Mouse (Mus musculus) skeletal muscle tissue, adult 2 months (tissue): ENCODE results near the gene Lcn8.

Experiments
- DNase-seq: peaks from one replicate; pipeline ENCODE4 v3.0.0-alpha.2; 2012; ENCODE audit warnings: low read depth, low spot score

The Lcn8 gene

GRCm38 (mm10) chr2:25652902-25653301, at the start of gene Lcn8:
Gene Lcn8, plus strand, starts transcription at chr2:25653120.
- no peak for DNase-seq

DNA sequence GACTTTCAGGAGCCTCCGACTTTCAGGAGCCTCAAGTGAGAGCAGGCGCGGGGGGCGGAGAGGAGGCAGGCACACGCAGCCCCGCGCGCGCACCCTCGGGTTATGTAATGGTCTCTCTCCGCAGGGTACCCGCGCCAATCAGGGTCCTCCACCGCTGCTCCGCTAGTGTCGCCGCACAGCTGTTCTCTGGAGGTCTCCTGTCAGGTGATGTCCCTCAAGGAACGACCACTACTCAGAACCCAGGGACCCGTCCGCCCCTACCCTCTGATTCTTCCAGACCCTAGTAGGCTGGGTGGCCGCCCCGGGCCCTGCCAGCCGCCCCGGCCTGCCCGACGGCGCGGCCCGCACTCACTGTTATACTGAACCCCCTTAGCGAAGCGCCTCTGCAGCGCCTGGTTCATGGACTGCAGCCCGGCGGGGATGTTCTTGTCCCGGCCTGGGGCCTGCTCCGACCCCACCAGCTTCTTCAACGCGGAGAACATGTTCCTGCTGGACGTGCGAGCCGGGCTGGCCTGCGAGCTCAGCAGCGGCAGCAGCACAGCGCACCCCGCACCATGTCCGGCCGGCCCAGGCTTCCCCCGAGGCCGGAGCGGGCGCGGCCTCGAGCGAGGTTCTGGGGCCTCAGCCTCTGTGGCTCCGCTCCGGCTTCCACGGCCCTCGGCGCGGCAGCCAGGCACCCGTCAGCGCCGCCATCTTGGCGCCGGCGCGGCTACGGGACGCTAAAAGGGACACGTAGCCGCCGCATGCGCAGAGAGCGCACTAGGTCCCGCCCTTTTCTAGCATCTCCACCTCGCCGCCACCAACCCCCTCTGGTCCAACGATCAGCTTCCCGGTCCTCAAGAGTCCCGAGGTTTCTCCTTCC, 44.9 kb upstream of the Lcn8 start, which contains the start of gene Rabl6:
Gene Rabl6, minus strand, starts transcription at position 761 of the 862 bp plus-strand sequence.
- peak; percentile 83 for DNase-seq

- DNase-seq: no peak
Measured at GRCm38 (mm10) chr2:25608671-25609070, 44.2 kb upstream of the Lcn8 start.

DNA sequence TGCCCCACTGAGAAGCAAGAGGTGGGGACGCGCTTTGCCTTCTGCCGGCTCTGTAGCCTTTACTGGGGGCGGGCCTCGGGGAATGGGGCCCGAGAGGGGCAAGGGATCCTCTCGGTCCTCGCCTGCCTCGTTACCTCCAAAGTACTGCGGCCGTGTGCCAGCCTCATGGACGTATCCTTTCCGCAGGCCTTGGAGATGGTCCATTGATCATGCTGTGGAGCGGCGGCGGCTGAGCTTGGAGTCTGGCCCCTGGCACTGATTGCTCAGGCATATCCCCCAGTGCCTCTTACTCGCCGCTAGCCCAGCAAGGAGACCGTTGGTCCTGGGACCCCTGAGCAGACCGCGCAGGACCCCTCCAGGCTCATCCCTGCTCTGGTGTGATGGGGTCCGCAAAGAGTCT, 36.5 kb upstream of the Lcn8 start:
- no peak for DNase-seq

DNA sequence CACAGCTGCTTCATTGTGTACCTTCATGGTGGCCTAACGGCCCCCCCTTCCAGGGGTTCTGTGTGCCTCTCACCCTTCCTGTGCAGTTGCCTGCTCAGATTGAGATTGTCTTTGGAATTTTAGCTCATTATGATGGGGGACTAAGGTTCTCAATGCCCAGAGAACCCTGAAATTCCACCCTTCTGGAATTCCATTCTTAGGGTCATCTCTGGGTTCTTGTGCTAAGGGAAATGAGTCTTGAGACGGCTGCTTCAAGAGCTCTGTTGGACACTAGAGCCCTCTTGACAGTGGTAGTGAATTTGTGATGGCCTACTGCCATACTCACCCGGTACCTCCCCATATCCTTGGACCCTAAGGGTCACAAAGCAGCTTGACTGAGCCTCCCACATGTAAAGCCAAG, 35.3 kb upstream of the Lcn8 start, which contains the start of gene Ccdc183:
Gene Ccdc183, minus strand, starts transcription at position 101 of the 400 bp plus-strand sequence.
- no peak for DNase-seq

- no peak for DNase-seq
Measured at GRCm38 (mm10) chr2:25620386-25620785, 32.5 kb upstream of the Lcn8 start.

DNA sequence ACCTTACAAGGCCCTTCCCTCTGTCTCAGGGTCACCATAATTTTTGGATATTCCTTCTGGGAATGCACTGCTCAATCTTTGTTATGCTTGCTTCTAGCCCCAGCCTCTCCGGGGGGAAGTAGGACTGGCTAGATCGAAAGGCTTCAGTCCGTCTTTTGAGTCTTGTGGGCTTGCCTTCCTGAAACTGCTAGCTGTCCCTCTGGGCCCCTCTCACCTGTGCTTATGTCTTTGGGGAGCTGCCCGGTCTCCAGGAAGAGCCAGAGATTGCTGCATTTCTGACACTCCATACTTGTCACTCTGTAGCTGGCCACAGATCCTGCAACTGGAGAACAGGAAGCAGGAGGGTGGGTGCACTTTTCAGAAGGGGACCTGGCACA, 32.1 kb upstream of the Lcn8 start:
- DNase-seq: no peak

DNA sequence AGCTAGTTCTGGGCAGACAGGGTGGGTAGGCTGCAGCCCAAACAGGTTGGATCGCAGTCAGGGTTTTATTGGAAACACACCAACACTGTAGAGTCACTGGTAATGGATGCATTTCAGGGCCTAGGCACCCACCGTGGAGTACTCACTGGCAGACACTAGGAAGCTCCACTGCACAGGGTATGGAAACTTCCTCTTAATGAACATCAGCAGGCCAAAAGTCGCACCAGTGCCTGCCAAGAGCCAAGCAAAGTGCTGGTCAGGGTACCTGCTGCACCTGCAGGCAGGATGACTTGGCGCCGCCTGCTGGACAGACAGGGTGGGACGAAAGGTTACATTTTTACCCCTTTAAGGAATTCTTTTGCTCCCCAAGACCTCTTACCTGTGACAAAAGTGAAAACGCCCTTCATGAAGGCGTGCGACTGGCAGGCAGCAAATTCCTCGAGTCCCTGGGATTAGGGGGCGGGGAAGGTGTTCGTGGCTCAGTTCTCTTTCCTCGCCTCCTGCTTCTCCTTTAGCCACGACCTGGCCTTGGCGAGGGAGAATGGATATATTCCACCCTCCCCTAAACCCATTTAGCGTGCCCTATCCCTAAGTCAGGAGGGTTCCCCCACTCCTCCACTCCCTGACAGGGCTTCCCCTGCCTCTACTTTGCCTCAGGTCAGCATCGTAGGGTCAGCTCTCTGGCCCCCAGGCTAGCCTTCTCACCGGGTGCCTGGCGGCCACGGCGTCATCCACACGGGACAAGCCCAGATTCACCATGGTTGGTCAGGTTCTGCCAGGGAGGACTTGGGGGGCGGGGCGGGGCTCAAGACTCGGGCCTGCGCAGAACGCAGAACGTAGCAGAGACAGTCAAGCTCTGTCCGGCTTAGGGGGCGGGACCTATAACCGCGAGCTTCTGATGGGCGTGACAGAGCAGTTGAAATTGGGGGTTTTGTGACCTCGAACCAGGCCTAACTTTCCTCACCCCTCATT, 31.4 kb upstream of the Lcn8 start, which contains the start of gene Tmem141:
Gene Tmem141, minus strand, starts transcription at position 777 of the 972 bp plus-strand sequence.
- peak; percentile 73 for DNase-seq

DNA sequence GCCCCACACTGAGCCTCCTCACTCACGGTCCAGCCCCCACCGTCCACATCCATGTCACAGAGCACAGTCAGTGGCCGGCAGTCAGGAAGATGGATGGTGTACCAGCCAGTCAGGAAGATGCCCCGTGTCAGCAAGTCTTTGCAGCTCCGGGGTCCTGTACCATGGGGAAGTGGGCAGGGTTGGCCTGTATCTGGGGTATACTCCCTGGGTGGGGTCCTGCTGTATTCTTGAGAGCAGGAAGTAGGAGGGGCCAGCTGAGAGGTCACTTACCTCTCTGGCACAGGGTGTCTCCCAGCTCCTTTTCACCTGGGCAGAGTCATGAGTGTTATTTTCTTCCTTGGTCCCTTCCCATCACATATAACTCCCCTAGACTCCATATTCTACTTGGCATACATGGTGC, 26.9 kb upstream of the Lcn8 start:
- DNase-seq: no peak

- no peak for DNase-seq
Measured at GRCm38 (mm10) chr2:25627811-25628210, 25.1 kb upstream of the Lcn8 start, which contains the start of gene Fcna. Gene Fcna, minus strand, starts transcription at chr2:25628030.

- DNase-seq: no peak
Measured at GRCm38 (mm10) chr2:25628738-25629137, 24.2 kb upstream of the Lcn8 start.

GRCm38 (mm10) chr2:25633616-25634015, 19.3 kb upstream of the Lcn8 start:
- no peak for DNase-seq

DNA sequence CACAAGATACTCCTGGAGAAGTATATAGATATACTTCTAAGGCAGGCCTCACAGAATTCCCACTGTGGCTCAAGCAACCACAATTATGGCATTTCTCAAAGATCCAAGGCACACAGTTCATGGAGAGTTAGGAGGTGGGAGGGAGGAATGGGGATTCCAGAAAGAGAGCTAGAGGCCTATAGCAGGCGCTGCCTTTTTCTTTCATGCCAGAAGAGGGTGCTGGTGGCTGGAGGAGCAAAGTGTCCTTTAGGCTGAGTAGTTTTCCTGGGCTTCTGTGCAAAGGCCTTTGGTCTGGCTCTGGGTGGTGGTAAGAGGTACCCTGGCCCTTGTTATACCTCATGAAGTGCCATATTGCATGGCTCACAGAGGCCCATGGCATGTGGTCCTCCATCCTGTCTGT, 18.9 kb upstream of the Lcn8 start:
- DNase-seq: no peak

- no peak for DNase-seq
Measured at GRCm38 (mm10) chr2:25639890-25640289, 13.0 kb upstream of the Lcn8 start.

DNA sequence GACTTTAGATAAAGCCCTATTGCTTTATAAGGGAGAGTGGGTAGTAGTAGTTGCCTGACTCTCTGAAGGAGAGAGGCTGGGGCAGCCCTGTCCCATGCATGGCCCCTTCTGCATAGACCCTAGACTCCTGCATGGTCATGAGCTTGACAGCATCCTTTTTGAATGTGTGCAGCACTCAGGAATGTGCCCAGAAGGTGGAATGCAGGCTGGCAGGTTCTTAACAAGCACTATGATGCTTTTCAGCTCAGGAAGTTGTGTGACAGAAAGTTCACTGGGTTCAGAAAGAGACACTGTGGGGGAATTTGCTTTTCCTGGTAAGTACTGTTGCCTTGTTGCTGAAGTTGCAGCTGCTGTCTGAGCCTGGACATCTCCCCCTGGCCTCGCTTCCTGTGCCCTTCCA, 1.6 kb downstream of the Lcn8 start:
- no peak for DNase-seq

- no peak for DNase-seq
Measured at GRCm38 (mm10) chr2:25656691-25657090, 3.8 kb downstream of the Lcn8 start.

DNA sequence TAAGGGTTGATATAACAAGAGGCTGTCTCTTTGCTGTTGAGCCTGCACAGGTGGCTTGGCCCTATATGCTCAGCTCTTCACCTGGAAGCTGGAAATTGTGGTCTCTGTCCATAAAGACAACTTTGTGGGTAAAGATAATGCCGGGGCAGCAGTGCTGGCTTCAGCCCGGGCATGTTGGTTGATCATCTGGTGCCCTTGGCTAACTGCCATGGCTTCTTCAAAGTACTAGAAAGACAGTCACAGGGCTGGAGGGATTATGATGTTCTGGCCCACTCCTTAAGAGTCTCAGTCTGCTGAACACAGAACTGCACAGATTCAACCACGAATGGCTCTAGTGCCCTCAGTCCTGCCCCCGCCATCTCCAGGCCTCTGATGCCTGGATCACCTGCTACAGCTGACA, 4.3 kb downstream of the Lcn8 start:
- DNase-seq: no peak

GRCm38 (mm10) chr2:25657652-25658051, 4.7 kb downstream of the Lcn8 start, which contains the start of gene Lcn5:
Gene Lcn5, plus strand, starts transcription at chr2:25657952.
- no peak for DNase-seq

DNA sequence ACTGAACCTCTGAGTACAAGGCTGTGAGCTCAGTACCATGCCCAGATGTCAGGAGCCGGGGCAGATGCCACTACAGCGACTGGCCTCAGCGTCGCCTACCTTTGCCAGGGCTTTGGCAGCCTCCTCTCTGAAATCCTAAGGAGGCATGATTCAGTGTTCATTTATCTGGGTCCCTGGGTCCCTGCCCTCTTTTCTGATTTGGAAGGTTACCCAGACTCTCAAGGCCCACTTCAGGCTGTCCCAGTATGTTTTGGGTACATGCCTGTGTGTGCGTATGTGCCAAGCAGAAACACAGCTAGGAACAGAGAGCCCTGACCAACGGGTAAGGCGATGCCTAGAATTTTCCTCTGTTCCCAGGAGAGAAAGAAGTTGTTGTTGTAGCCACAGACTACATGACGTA, 7.4 kb downstream of the Lcn8 start:
- peak; percentile 10 for DNase-seq

GRCm38 (mm10) chr2:25661245-25661970, 8.5 kb downstream of the Lcn8 start:
- no peak for DNase-seq

DNA sequence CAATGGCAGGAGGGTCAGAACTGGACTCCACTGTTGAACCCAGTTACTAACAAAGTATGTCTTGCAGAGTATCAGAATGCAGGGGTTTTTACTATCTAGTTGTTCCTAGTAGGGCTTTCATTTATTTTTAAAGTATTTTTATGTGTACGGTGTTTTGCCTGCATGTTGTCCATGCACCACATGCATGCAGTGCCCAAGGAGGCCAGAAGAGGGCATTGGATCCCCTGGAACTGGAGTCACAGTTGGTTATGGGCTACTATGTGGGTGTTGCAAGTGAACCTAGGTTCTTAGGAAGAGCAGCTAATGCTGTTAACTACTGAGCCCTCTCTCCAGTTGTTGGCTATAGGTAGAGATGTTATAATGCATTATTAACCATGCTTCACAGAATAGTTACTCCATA, 10.6 kb downstream of the Lcn8 start:
- DNase-seq: no peak
